Mouse (Mus musculus) kidney, adult 2 months (tissue): ENCODE results near the gene Fam111a. TPM values are rescaled to one million over a fixed set of nuclear protein-coding genes. Genes with fewer than 3 reads are reported as not detected.

ENCODE experiments used
- DNase-seq: peaks from one replicate; pipeline ENCODE4 v3.0.0; 2021
- H3K27ac ChIP-seq: fragments of 200-500 bp; 2 replicates; pipeline ENCODE4 v1.5.1; 2012; ENCODE audit warnings: low read depth, low read length, control low read depth, inconsistent platforms; ENCODE audit not compliant: insufficient read depth
- H3K27me3 ChIP-seq: fragments of 200-500 bp; replicated peaks from 2 replicates; pipeline ENCODE4 v1.6.1; 2012; ENCODE audit warnings: mild to moderate bottlenecking, moderate library complexity, low read length, inconsistent platforms; ENCODE audit not compliant: control insufficient read depth, insufficient read depth
- H3K36me3 ChIP-seq: fragments of 200-500 bp; 2 replicates; pipeline ENCODE4 v1.6.1; 2012; ENCODE audit warnings: mild to moderate bottlenecking, moderate library complexity, low read length, inconsistent platforms; ENCODE audit not compliant: control insufficient read depth, insufficient read depth
- H3K4me1 ChIP-seq: fragments of 200-500 bp; 2 replicates; pipeline ENCODE4 v1.6.1; 2011; ENCODE audit warnings: low read length; ENCODE audit not compliant: control insufficient read depth, insufficient read depth
- H3K4me3 ChIP-seq: fragments of 200-500 bp; 2 replicates; pipeline ENCODE4 v1.5.1; 2011; ENCODE audit warnings: mild to moderate bottlenecking, low read depth, low read length, control low read depth; ENCODE audit not compliant: insufficient read depth
- CTCF ChIP-seq: fragments of 200-500 bp; conservative IDR thresholded peaks from 2 replicates; pipeline ENCODE4 v1.5.1; 2011; ENCODE audit warnings: low read depth, mild to moderate bottlenecking, control low read depth, low read length, moderate library complexity, mixed read lengths; ENCODE audit not compliant: insufficient read depth, insufficient read length
- POLR2A ChIP-seq: fragments of 200-500 bp; IDR thresholded peaks from one replicate; pipeline ENCODE4 v1.6.1; 2011; ENCODE audit warnings: low read depth, low read length, control low read depth
- WGBS: fragments of 180-500 bp; shearing (Covaris S2); methylation state at CpG from one replicate; pipeline ENCODE4 v1.1.7; 2018; 5-methylcytosine and 5-hydroxymethylcytosine counted together
- polyA plus RNA-seq: library from polyadenylated mRNA; depleted of rRNA; stranded (reverse); fragments of >200 nt; gene quantifications from 2 replicates; pipeline ENCODE4 v1.2.3, GENCODE M21; 2012

Fam111a gene
- polyA plus RNA-seq, 1 experiment, result 1.4 TPM

- H3K36me3 ChIP-seq, result no peaks in the 10 kb centered on the region
- H3K4me1 ChIP-seq, result no peaks in the 10 kb centered on the region
- under 1% methylated on average over 38 of the region's 38 CpGs for WGBS
- TF ChIP-seq POLR2A (no peak), CTCF (no peak)
- H3K4me3 ChIP-seq, result peak overlapping the region; percentile 33
- H3K27me3 ChIP-seq, result no peaks in the 10 kb centered on the region
- no peak overlapping the region; the same call in 1 of the 2 replicates for H3K27ac ChIP-seq
- peak; percentile 47 for DNase-seq
These were observed 44.6 kb upstream of the Fam111a start for GRCm38 (mm10) chr19:12500881-12501311.

- no peaks in the 10 kb centered on the region for H3K27me3 ChIP-seq
- TF ChIP-seq CTCF, result peak; percentile 99
- TF ChIP-seq POLR2A, result no peak
- peak; percentile 97 for DNase-seq
- no peaks in the 10 kb centered on the region for H3K36me3 ChIP-seq
- no peak within 1 kb of the TSS; the same call in 1 of the 2 replicates for H3K27ac ChIP-seq
- under 1% methylated on average over 80 of the region's 80 CpGs for WGBS
- H3K4me1 ChIP-seq, result no peaks in the 10 kb centered on the region
- H3K4me3 ChIP-seq, result peak within 1 kb of the TSS; percentile 33
These were observed 43.9 kb upstream of the Fam111a start, which contains the start of gene Dtx4 for GRCm38 (mm10) chr19:12501370-12502347. Dtx4 (minus strand) TSS chr19:12501454.

GRCm38 (mm10) chr19:12502756-12503155, 42.8 kb upstream of the Fam111a start:
- TF ChIP-seq POLR2A (no peak), CTCF (no peak)

GRCm38 (mm10) chr19:12514621-12515020, 30.9 kb upstream of the Fam111a start:
- H3K4me3 ChIP-seq, result no peak overlapping the region
- DNase-seq, result no peak

More at GRCm38 (mm10) chr19:12502756-12503155, 42.8 kb upstream of the Fam111a start:
- Histone ChIP-seq H3K27me3 (no peaks in the 10 kb centered on the region), H3K4me1 (no peaks in the 10 kb centered on the region), H3K36me3 (no peaks in the 10 kb centered on the region), H3K27ac (no peak overlapping the region), H3K4me3 (no peak overlapping the region)
- 85% methylated on average over 7 of the region's 7 CpGs for WGBS
- DNase-seq, result no peak

GRCm38 (mm10) chr19:12517671-12518540, 27.6 kb upstream of the Fam111a start:
- Histone ChIP-seq H3K36me3 (no peaks in the 10 kb centered on the region), H3K4me3 (peak overlapping the region; percentile 86), H3K27me3 (no peaks in the 10 kb centered on the region), H3K27ac (no peak overlapping the region), H3K4me1 (no peaks in the 10 kb centered on the region)
- TF ChIP-seq CTCF (peak; percentile 65), POLR2A (no peak)
- 1% methylated on average over 16 of the region's 16 CpGs for WGBS
- DNase-seq, result peak; percentile 81

More at GRCm38 (mm10) chr19:12514621-12515020, 30.9 kb upstream of the Fam111a start:
- no peaks in the 10 kb centered on the region for H3K27me3 ChIP-seq
- no peaks in the 10 kb centered on the region for H3K4me1 ChIP-seq
- no peak overlapping the region for H3K27ac ChIP-seq
- H3K36me3 ChIP-seq, result no peaks in the 10 kb centered on the region
- TF ChIP-seq POLR2A (no peak), CTCF (no peak)

- no peaks in the 10 kb centered on the region for H3K27me3 ChIP-seq
- no peaks in the 10 kb centered on the region for H3K36me3 ChIP-seq
- no peak overlapping the region for H3K27ac ChIP-seq
- H3K4me1 ChIP-seq, result no peaks in the 10 kb centered on the region
- DNase-seq, result no peak
- TF ChIP-seq POLR2A, result no peak
- TF ChIP-seq CTCF, result no peak
- no peak overlapping the region for H3K4me3 ChIP-seq
These were observed 27.0 kb upstream of the Fam111a start for GRCm38 (mm10) chr19:12518541-12518890.

GRCm38 (mm10) chr19:12523377-12523776, 22.2 kb upstream of the Fam111a start:
- Histone ChIP-seq H3K27me3 (no peaks in the 10 kb centered on the region), H3K4me3 (no peak overlapping the region), H3K36me3 (no peaks in the 10 kb centered on the region), H3K27ac (no peak overlapping the region), H3K4me1 (no peaks in the 10 kb centered on the region)
- TF ChIP-seq CTCF (no peak), POLR2A (no peak)
- DNase-seq, result no peak
- 51% methylated on average over 4 of the region's 4 CpGs for whole genome bisulfite sequencing
